Mouse (Mus musculus) liver, postnatal 0 days (tissue): ENCODE data around the gene Styxl1. TPM values are rescaled to one million over a fixed set of nuclear protein-coding genes. Genes with fewer than 3 reads are reported as not detected.
A peak's percentile ranks its signal among the peaks of the same experiment; 100 is the strongest.

Source experiments
- ATAC-seq: fragments of 200-750 bp; cut with Nextera tagmentation; 2 replicates; pipeline ENCODE4 v1.8.0; 2017; ENCODE audit warnings: mild to moderate bottlenecking, moderate library complexity
- DNase-seq: peaks from one replicate; pipeline ENCODE4 v3.0.0-alpha.2; 2016
- H3K27ac ChIP-seq: fragments of 300-500 bp; sonication (generic); 2 replicates; pipeline ENCODE4 v1.5.1; 2014; ENCODE audit warnings: antibody characterized with exemption, moderate library complexity, mild to moderate bottlenecking, low read depth
- H3K27me3 ChIP-seq: fragments of 300-500 bp; sonication (generic); 2 replicates; pipeline ENCODE4 v1.6.1; 2014; ENCODE audit warnings: low read length, control low read depth, mixed read lengths; ENCODE audit not compliant: insufficient read depth
- H3K36me3 ChIP-seq: fragments of 300-500 bp; sonication (generic); replicated peaks from 2 replicates; pipeline ENCODE4 v1.6.1; 2014; ENCODE audit warnings: mild to moderate bottlenecking, control low read depth, low read length, moderate library complexity, mixed read lengths; ENCODE audit not compliant: insufficient read depth
- H3K4me1 ChIP-seq: fragments of 300-500 bp; sonication (generic); 2 replicates; pipeline ENCODE4 v1.6.1; 2014; ENCODE audit warnings: antibody characterized with exemption, mild to moderate bottlenecking, control low read depth; ENCODE audit not compliant: insufficient read depth
- H3K4me2 ChIP-seq: fragments of 300-500 bp; sonication (generic); 2 replicates; pipeline ENCODE4 v1.6.1; 2014; ENCODE audit warnings: low read depth, mild to moderate bottlenecking, low read length, moderate library complexity, mixed read lengths
- H3K4me3 ChIP-seq: fragments of 300-500 bp; sonication (generic); 2 replicates; pipeline ENCODE4 v1.5.1; 2014; ENCODE audit warnings: low read depth, low read length
- H3K9ac ChIP-seq: fragments of 300-500 bp; sonication (generic); replicated peaks from 2 replicates; pipeline ENCODE4 v1.6.1; 2014; ENCODE audit warnings: mild to moderate bottlenecking, moderate library complexity
- H3K9me3 ChIP-seq: fragments of 300-500 bp; sonication (generic); 2 replicates; pipeline ENCODE4 v1.6.1; 2016; ENCODE audit warnings: mild to moderate bottlenecking, control low read depth, low read length, mixed read lengths
- CTCF ChIP-seq: sonication (generic); IDR thresholded peaks from 2 replicates; pipeline ENCODE4 v1.5.1; 2016; ENCODE audit warnings: antibody characterized with exemption, low read depth
- EP300 ChIP-seq: IDR thresholded peaks from 2 replicates; pipeline ENCODE4 v1.6.1; 2016; ENCODE audit warnings: antibody characterized with exemption, low read depth, mild to moderate bottlenecking
- WGBS: fragments of 180-500 bp; shearing (Covaris S2); extraction: QIAGEN DNeasy Blood & Tissue Kit; methylation state at CpG from one replicate; pipeline ENCODE4 v1.1.7; 2014; ENCODE audit not compliant: insufficient replicate concordance; 5-methylcytosine and 5-hydroxymethylcytosine counted together
- polyA plus RNA-seq: library from polyadenylated mRNA; unstranded; fragments of >200 nt; fragmentation: Nextera tagmentation; extraction: Ambion mirVana; gene quantifications from 2 replicates; pipeline ENCODE4 v1.2.1, GENCODE M21; 2015

The Styxl1 gene
- 0.46 and 0.49 TPM in 2 replicates for polyA plus RNA-seq

DNA sequence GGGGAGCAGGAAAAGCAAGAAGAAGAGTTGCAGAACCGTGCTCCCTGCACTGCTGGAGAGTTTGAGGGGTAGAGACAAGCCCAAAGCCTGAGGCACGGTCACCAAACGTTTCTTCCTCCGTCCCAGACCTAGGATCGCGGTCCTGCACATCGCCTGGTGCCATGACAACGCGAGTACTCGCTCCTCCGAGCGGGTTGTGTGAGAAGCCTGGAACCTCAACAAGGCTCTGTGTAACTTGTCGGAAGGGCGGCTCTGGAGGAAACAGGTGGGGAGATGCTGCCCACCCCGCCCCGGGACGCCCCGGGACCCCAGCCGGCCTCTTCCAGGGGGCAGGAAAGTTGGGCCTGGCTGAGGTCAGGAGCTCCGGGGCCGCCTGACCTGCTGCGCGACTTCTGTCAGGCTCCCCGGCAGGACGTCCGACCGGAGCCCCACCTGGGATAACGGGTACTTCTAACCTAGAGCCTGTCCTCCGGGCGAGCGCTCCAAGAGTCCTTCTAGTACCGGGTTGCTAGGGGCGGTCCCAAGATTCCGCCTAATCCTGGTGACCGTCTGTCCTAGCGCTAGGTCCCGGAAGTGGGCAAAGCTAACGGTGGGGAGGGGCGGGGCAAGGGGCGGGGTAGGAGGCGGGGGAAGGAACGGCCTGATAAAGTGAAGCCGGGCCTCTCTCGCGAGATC, at the start of gene Styxl1:
Styxl1 (minus strand) TSS at position 590 of the 675 bp plus-strand sequence.
- DNase-seq (no peak), ATAC-seq (peak; percentile 22)
- no peaks in the 10 kb centered on the region for H3K27me3 ChIP-seq
- 0% methylated on average over 44 of the region's 45 CpGs for WGBS
- no peak for TF ChIP-seq EP300
- no peak for TF ChIP-seq CTCF
- peaks cover 2% of the 10 kb centered on the region; the same call in 1 of the 2 replicates for H3K36me3 ChIP-seq
- H3K27ac ChIP-seq = peak within 1 kb of the TSS; percentile 98
- peak within 1 kb of the TSS; percentile 92 for H3K4me3 ChIP-seq
- no peaks in the 10 kb centered on the region for H3K9me3 ChIP-seq
- H3K4me2 ChIP-seq = peak within 1 kb of the TSS; percentile 94
- H3K4me1 ChIP-seq = peaks cover 38% of the 10 kb centered on the region
- peak within 1 kb of the TSS; percentile 94 for H3K9ac ChIP-seq

- no peak overlapping the region for H3K9ac ChIP-seq
- no peak overlapping the region for H3K4me2 ChIP-seq
- ATAC-seq (no peak), DNase-seq (no peak)
- no peaks in the 10 kb centered on the region for H3K9me3 ChIP-seq
- H3K27me3 ChIP-seq = no peaks in the 10 kb centered on the region
- H3K4me3 ChIP-seq = no peak overlapping the region
- WGBS = 45% methylated on average over 6 of the region's 6 CpGs
- no peaks in the 10 kb centered on the region for H3K36me3 ChIP-seq
- TF ChIP-seq EP300 (no peak), CTCF (no peak)
- no peaks in the 10 kb centered on the region for H3K4me1 ChIP-seq
- no peak overlapping the region for H3K27ac ChIP-seq
Measured at GRCm38 (mm10) chr5:135826225-135826624, 48.0 kb upstream of the Styxl1 start.

DNA sequence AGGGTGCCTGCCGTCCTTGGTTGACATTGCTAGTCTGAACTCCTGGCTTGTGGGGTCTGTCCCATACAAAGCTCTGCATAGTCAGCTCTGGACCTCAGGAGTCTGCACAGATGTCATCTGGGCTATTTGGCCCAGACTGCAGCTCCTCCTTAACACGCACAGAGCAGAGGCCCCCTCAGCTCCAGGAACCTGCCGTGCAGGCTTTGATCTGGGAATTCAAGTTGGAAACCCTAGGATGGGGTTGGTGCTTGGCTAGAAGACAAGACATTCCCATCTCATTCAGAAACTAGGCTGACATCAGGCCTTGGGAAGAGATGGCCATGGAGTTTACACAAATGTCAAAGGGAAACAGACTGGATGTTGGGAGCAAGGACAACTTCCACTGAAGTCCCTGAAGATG, 46.3 kb upstream of the Styxl1 start:
- no peak overlapping the region for H3K4me2 ChIP-seq
- no peaks in the 10 kb centered on the region for H3K9me3 ChIP-seq
- H3K4me3 ChIP-seq = no peak overlapping the region
- H3K27ac ChIP-seq = no peak overlapping the region
- no peaks in the 10 kb centered on the region for H3K36me3 ChIP-seq
- TF ChIP-seq EP300 = no peak
- no peak for TF ChIP-seq CTCF
- ATAC-seq (no peak), DNase-seq (no peak)
- no peaks in the 10 kb centered on the region for H3K27me3 ChIP-seq
- WGBS = 58% methylated on average over 3 of the region's 3 CpGs
- H3K4me1 ChIP-seq = no peaks in the 10 kb centered on the region
- no peak overlapping the region for H3K9ac ChIP-seq

GRCm38 (mm10) chr5:135822316-135822944, 44.2 kb upstream of the Styxl1 start:
- Histone ChIP-seq H3K27me3 (peaks cover 7% of the 10 kb centered on the region; the same call in 1 of the 2 replicates), H3K36me3 (no peaks in the 10 kb centered on the region), H3K9me3 (no peaks in the 10 kb centered on the region), H3K4me3 (no peak overlapping the region), H3K9ac (no peak overlapping the region), H3K4me1 (no peaks in the 10 kb centered on the region), H3K27ac (no peak overlapping the region), H3K4me2 (no peak overlapping the region)
- no peak for ATAC-seq
- TF ChIP-seq CTCF (no peak), EP300 (no peak)
- no peak for DNase-seq
- 24% methylated on average over 7 of the region's 7 CpGs for WGBS

- Histone ChIP-seq H3K27ac (no peak overlapping the region), H3K27me3 (peaks cover 7% of the 10 kb centered on the region; the same call in 1 of the 2 replicates), H3K4me3 (no peak overlapping the region), H3K9me3 (no peaks in the 10 kb centered on the region), H3K9ac (no peak overlapping the region), H3K4me1 (no peaks in the 10 kb centered on the region), H3K4me2 (no peak overlapping the region), H3K36me3 (no peaks in the 10 kb centered on the region)
- TF ChIP-seq EP300 = no peak
- TF ChIP-seq CTCF = no peak
- ATAC-seq (no peak), DNase-seq (no peak)
- WGBS = 41% methylated on average over 7 of the region's 7 CpGs
Measured at GRCm38 (mm10) chr5:135818491-135818890, 40.3 kb upstream of the Styxl1 start.

GRCm38 (mm10) chr5:135812991-135813390, 34.8 kb upstream of the Styxl1 start:
- WGBS = 69% methylated on average over 5 of the region's 5 CpGs
- no peak for TF ChIP-seq CTCF
- no peak for TF ChIP-seq EP300
- Histone ChIP-seq H3K4me3 (no peak overlapping the region), H3K36me3 (no peaks in the 10 kb centered on the region), H3K27me3 (peaks cover 1% of the 10 kb centered on the region; the same call in 1 of the 2 replicates), H3K27ac (no peak overlapping the region), H3K4me1 (no peaks in the 10 kb centered on the region), H3K4me2 (no peak overlapping the region), H3K9me3 (no peaks in the 10 kb centered on the region), H3K9ac (no peak overlapping the region)
- no peak for DNase-seq
- ATAC-seq = no peak
